Mouse (Mus musculus) lung, embryonic 16.5 days (tissue): ENCODE measurements at regions not wholly inside any gene's neighbourhood (a gene's known extent, or its start where the extent isn't known, plus 50 kb on each side); places are given as distances from the start of the nearest gene placed in this dataset.

ENCODE experiments used
- ATAC-seq: fragments of 200-750 bp; cut with Nextera tagmentation; 2 replicates; pipeline ENCODE4 v1.8.0; 2017; ENCODE audit warnings: low read depth, mild to moderate bottlenecking, moderate library complexity
- H3K27ac ChIP-seq: fragments of 300-500 bp; sonication (generic); 2 replicates; pipeline ENCODE4 v1.5.1; 2014; ENCODE audit warnings: mild to moderate bottlenecking, control low read depth, low read length
- H3K27me3 ChIP-seq: fragments of 300-500 bp; sonication (generic); 2 replicates; pipeline ENCODE4 v1.6.1; 2014; ENCODE audit warnings: low read depth, low read length, mixed read lengths; ENCODE audit not compliant: control insufficient read depth, insufficient read depth
- H3K36me3 ChIP-seq: fragments of 300-500 bp; sonication (generic); 2 replicates; pipeline ENCODE4 v1.6.1; 2014; ENCODE audit warnings: low read length; ENCODE audit not compliant: control insufficient read depth, insufficient read depth
- H3K4me1 ChIP-seq: fragments of 300-500 bp; sonication (generic); replicated peaks from 2 replicates; pipeline ENCODE4 v1.6.1; 2014; ENCODE audit warnings: low read length, mixed read lengths; ENCODE audit not compliant: control insufficient read depth, insufficient read depth
- H3K4me2 ChIP-seq: fragments of 300-500 bp; sonication (generic); 2 replicates; pipeline ENCODE4 v1.6.1; 2014; ENCODE audit warnings: low read depth, low read length, control low read depth
- H3K4me3 ChIP-seq: fragments of 300-500 bp; sonication (generic); 2 replicates; pipeline ENCODE4 v1.5.1; 2014; ENCODE audit warnings: mild to moderate bottlenecking, low read length, control low read depth
- H3K9ac ChIP-seq: fragments of 300-500 bp; sonication (generic); 2 replicates; pipeline ENCODE4 v1.6.1; 2014; ENCODE audit warnings: low read length, control low read depth
- H3K9me3 ChIP-seq: fragments of 300-500 bp; sonication (generic); 2 replicates; pipeline ENCODE4 v1.6.1; 2016; ENCODE audit warnings: low read length; ENCODE audit not compliant: control insufficient read depth
- WGBS: fragments of 180-500 bp; shearing (Covaris S2); extraction: QIAGEN DNeasy Blood & Tissue Kit; methylation state at CpG from one replicate; pipeline ENCODE4 v1.1.7; 2014; 5-methylcytosine and 5-hydroxymethylcytosine counted together

- no peak for ATAC-seq
- Histone ChIP-seq H3K9ac (no peak overlapping the region), H3K27me3 (no peaks in the 10 kb centered on the region), H3K4me3 (no peak overlapping the region), H3K4me2 (no peak overlapping the region), H3K27ac (no peak overlapping the region), H3K4me1 (no peaks in the 10 kb centered on the region), H3K36me3 (no peaks in the 10 kb centered on the region), H3K9me3 (no peaks in the 10 kb centered on the region)
- WGBS = 65% methylated on average over 3 of the region's 3 CpGs
Observed at GRCm38 (mm10) chr10:118501571-118501970, 60.7 kb downstream of the Ifng start.

DNA sequence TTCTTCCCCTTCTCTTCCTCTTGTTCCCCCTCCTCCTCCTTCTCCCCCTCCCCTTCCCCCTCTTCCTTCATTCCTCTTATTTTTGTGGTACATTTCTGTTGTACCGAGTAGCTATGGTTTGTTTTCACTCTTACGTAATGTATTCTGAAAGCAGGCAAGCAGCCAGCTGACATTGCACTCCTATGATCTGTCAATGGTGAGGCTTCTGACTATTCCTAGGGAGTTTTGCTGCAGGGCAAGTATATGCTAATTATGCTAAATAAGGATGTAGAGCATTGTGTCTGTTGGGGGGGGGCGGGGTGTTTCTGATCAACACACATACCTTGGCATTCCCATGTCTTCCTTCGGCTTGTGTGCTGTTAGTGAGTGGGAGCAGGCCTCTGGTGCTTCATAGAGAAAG is 64.0 kb downstream of the Ifng start:
- ATAC-seq = no peak
- H3K36me3 ChIP-seq = no peaks in the 10 kb centered on the region

DNA sequence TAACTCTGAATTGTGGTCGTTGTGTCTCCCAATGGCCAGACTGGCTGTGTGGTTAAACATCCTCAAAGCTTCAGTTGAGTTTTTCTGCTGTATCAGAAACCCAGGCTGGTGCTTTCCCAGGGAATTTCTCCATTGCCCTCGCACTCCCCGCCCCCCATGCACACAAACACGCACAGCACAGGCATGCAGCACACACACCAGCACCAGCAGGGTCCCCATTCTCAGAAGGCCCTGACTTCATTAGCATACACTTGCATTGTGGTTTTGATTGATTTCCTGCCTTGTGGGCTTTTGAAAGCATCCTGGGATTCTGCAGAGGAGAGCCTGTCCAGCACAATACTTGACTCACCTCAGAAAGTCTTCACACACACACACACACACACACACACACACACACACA is 65.3 kb downstream of the Ifng start:
- WGBS = 53% methylated on average over 4 of the region's 4 CpGs
- no peaks in the 10 kb centered on the region for H3K9me3 ChIP-seq
- no peak overlapping the region for H3K4me3 ChIP-seq
- no peak for ATAC-seq
- H3K4me1 ChIP-seq = no peaks in the 10 kb centered on the region
- no peaks in the 10 kb centered on the region for H3K27me3 ChIP-seq
- H3K4me2 ChIP-seq = no peak overlapping the region
- H3K9ac ChIP-seq = no peak overlapping the region
- no peaks in the 10 kb centered on the region for H3K36me3 ChIP-seq
- no peak overlapping the region for H3K27ac ChIP-seq

More for the DNA sequence above, 64.0 kb downstream of the Ifng start:
- Histone ChIP-seq H3K9me3 (no peaks in the 10 kb centered on the region), H3K27me3 (no peaks in the 10 kb centered on the region), H3K4me2 (no peak overlapping the region), H3K9ac (no peak overlapping the region), H3K4me1 (no peaks in the 10 kb centered on the region), H3K27ac (no peak overlapping the region), H3K4me3 (no peak overlapping the region)
- WGBS = 45% methylated on average over 4 of the region's 4 CpGs

DNA sequence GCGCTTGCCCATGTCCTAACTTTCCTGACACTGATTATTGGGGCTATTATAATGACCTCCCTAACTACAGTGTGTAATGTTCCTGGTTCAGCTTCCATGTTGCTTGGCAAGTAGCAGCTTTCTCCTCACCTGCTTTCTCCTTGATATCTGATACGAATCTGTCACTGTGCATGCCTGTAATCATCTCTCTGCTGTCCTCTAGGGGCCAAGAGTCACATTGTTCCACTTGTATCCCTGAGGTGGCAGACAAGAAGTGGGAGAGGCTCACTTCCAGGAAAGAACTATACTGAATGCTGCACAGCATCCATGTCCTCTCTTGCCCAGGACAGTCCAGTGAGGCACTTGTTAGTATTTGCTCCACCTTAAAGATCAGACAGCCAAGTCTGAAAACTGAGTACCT is 66.8 kb downstream of the Ifng start:
- 48% methylated on average over 2 of the region's 2 CpGs for WGBS
- no peak overlapping the region for H3K27ac ChIP-seq
- H3K9ac ChIP-seq = no peak overlapping the region
- H3K36me3 ChIP-seq = no peaks in the 10 kb centered on the region
- no peak overlapping the region for H3K4me3 ChIP-seq
- no peak for ATAC-seq
- no peaks in the 10 kb centered on the region for H3K9me3 ChIP-seq
- no peak overlapping the region for H3K4me2 ChIP-seq
- H3K27me3 ChIP-seq = no peaks in the 10 kb centered on the region
- H3K4me1 ChIP-seq = no peaks in the 10 kb centered on the region

DNA sequence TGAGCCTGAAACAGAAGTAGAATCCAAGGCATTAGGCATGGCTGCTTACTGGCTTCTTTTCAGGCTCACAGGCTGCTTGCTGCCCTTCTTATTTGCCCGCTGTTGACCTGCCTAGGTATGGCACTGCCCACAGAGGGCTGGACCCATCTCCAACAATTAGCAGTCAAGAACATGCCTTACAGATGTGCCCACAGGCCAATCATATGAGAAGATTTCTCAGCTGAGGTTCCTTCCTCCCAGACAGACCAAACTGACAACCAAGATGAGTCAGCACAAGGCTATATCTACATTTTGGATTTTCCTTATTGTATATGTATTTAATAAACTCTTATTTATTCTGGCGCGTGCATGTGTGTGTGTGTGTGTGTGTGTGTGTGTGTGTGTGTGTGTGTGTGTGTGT is 76.0 kb downstream of the Ifng start:
- Histone ChIP-seq H3K36me3 (no peaks in the 10 kb centered on the region), H3K4me3 (no peak overlapping the region), H3K4me2 (no peak overlapping the region), H3K9ac (no peak overlapping the region), H3K9me3 (no peaks in the 10 kb centered on the region), H3K27ac (no peak overlapping the region), H3K4me1 (no peaks in the 10 kb centered on the region), H3K27me3 (no peaks in the 10 kb centered on the region)
- ATAC-seq = no peak
- 89% methylated on average over 3 of the region's 3 CpGs for WGBS

DNA sequence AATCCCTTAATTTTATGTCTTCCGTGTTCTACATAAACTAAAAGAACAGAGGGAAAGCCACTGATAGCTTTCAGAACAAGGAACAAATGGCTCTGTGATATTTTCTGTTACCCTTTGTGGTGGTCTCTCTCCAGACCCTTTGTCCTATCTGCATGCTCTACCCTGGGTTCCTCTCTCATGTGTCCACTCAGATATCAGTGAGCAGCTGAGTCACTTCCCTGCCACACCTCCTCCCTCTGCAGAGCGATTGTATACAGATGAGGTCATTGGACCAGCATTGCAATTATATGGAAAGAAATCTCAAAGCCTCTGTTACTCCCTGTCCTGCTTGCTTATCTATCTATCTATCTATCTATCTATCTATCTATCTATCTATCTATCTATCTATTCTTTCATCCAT is 77.1 kb downstream of the Ifng start:
- WGBS = 70% methylated on average over 2 of the region's 2 CpGs
- Histone ChIP-seq H3K27ac (no peak overlapping the region), H3K4me3 (no peak overlapping the region), H3K4me2 (no peak overlapping the region), H3K36me3 (no peaks in the 10 kb centered on the region), H3K27me3 (no peaks in the 10 kb centered on the region), H3K4me1 (no peaks in the 10 kb centered on the region), H3K9me3 (no peaks in the 10 kb centered on the region), H3K9ac (no peak overlapping the region)
- ATAC-seq = no peak

- ATAC-seq = no peak
- Histone ChIP-seq H3K9ac (no peak overlapping the region), H3K9me3 (no peaks in the 10 kb centered on the region), H3K4me2 (no peak overlapping the region), H3K27ac (no peak overlapping the region), H3K27me3 (no peaks in the 10 kb centered on the region), H3K36me3 (no peaks in the 10 kb centered on the region), H3K4me3 (no peak overlapping the region), H3K4me1 (no peaks in the 10 kb centered on the region)
- 6% methylated on average over 1 of the region's 1 CpGs for WGBS
Observed at GRCm38 (mm10) chr10:118545966-118546365, 105.1 kb downstream of the Ifng start.

- Histone ChIP-seq H3K27me3 (no peaks in the 10 kb centered on the region), H3K9me3 (no peaks in the 10 kb centered on the region), H3K36me3 (no peaks in the 10 kb centered on the region), H3K9ac (no peak overlapping the region), H3K4me1 (no peaks in the 10 kb centered on the region), H3K4me3 (no peak overlapping the region), H3K27ac (no peak overlapping the region), H3K4me2 (no peak overlapping the region)
- 79% methylated on average over 4 of the region's 4 CpGs for WGBS
- ATAC-seq = no peak
Observed at GRCm38 (mm10) chr10:118550201-118550600, 109.4 kb downstream of the Ifng start.

- Histone ChIP-seq H3K9me3 (no peaks in the 10 kb centered on the region), H3K4me1 (no peaks in the 10 kb centered on the region), H3K27me3 (no peaks in the 10 kb centered on the region), H3K27ac (no peak overlapping the region), H3K4me2 (no peak overlapping the region), H3K9ac (no peak overlapping the region), H3K4me3 (no peak overlapping the region), H3K36me3 (no peaks in the 10 kb centered on the region)
- ATAC-seq = no peak
- 21% methylated on average over 6 of the region's 6 CpGs for WGBS
Observed at GRCm38 (mm10) chr10:118558848-118559247, 118.0 kb downstream of the Ifng start.

GRCm38 (mm10) chr10:118564041-118564440 is 123.2 kb downstream of the Ifng start:
- H3K27me3 ChIP-seq = no peaks in the 10 kb centered on the region
- no peak overlapping the region for H3K4me2 ChIP-seq
- H3K9me3 ChIP-seq = no peaks in the 10 kb centered on the region
- WGBS = 76% methylated on average over 8 of the region's 8 CpGs
- no peak overlapping the region for H3K27ac ChIP-seq
- no peaks in the 10 kb centered on the region for H3K36me3 ChIP-seq
- H3K4me1 ChIP-seq = no peaks in the 10 kb centered on the region
- H3K9ac ChIP-seq = no peak overlapping the region
- no peak for ATAC-seq
- H3K4me3 ChIP-seq = no peak overlapping the region
